Mouse (Mus musculus): ENCODE results near the gene Rmdn3. TPM values are rescaled to one million over a fixed set of nuclear protein-coding genes. Genes with fewer than 3 reads are reported as not detected.

Rmdn3 gene
- polyA plus RNA-seq, 1 experiment from 2014 or later: 34.9 TPM

DNA sequence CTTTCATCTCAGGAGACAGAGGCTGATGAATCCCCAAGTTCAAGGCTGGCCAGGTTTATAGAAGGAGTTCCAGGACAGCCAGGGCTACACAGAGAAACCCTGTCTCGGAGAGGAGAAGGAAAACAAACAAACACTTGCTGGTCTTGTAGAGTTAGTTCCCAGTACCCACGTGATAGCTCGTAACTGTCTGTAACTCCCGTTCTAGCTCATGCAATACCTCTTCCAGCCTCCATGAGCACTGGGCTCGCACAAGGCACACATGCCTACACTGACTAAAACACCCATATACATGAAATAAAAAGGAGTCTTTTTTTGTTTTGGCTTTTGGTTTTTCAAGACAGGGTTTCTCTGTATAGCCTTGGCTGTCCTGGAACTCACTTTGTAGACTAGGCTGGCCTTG, 50.3 kb downstream of the Rmdn3 start:
- H3K36me3 ChIP-seq (ENCODE audit: control insufficient read depth, insufficient read depth, low read length): peaks cover 21% of the 10 kb centered on the region
- H3K9ac ChIP-seq (replicated peaks; ENCODE audit: low read depth, low read length): no peak overlapping the region
- H3K27me3 ChIP-seq (ENCODE audit: control insufficient read depth, insufficient read depth, low read length): no peaks in the 10 kb centered on the region
- no peak for ATAC-seq (ENCODE audit: insufficient number of reproducible peaks, insufficient read depth, low FRiP score, low read depth)
- WGBS: 79% methylated on average over 5 of the region's 5 CpGs
- H3K9me3 ChIP-seq (ENCODE audit: control insufficient read depth, low read depth, low read length): no peaks in the 10 kb centered on the region
- H3K4me3 ChIP-seq (ENCODE audit: low read depth, low read length): no peak overlapping the region
- no peak overlapping the region for H3K4me2 ChIP-seq (replicated peaks; ENCODE audit: low read depth, low read length)
- H3K27ac ChIP-seq (ENCODE audit: low read length): no peak overlapping the region
- no peaks in the 10 kb centered on the region for H3K4me1 ChIP-seq (ENCODE audit: control insufficient read depth, insufficient read depth, low read length)

DNA sequence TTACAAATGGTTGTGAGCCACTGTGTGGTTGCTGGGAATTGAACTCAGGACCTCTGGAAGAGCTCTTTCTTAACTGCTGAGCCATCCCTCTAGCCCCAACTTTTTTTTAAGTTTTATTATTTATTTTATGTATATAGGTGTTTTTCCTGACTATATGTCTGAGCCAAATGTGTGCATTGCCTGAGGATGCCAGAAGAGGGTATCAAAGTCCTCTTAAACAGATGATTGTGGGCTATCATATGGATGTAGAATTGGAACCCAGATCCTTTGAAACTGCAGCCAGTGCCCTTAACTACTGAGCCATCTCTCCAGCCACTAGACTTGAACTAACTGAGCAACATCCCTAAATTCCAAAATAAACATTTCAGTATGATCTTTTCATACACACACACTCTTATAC, 55.3 kb downstream of the Rmdn3 start:
- Histone ChIP-seq H3K4me2 (replicated peaks; ENCODE audit: low read depth, low read length) (no peak overlapping the region), H3K4me1 (ENCODE audit: control insufficient read depth, insufficient read depth, low read length) (no peaks in the 10 kb centered on the region)

More for the DNA sequence above, 55.3 kb downstream of the Rmdn3 start:
- H3K9ac ChIP-seq (replicated peaks; ENCODE audit: low read depth, low read length): no peak overlapping the region
- H3K27ac ChIP-seq (ENCODE audit: low read length): no peak overlapping the region
- ATAC-seq (ENCODE audit: insufficient number of reproducible peaks, insufficient read depth, low FRiP score, low read depth): no peak
- H3K9me3 ChIP-seq (ENCODE audit: control insufficient read depth, low read depth, low read length): no peaks in the 10 kb centered on the region
- no peaks in the 10 kb centered on the region for H3K27me3 ChIP-seq (ENCODE audit: control insufficient read depth, insufficient read depth, low read length)
- H3K36me3 ChIP-seq (ENCODE audit: control insufficient read depth, insufficient read depth, low read length): peaks cover 28% of the 10 kb centered on the region
- no peak overlapping the region for H3K4me3 ChIP-seq (ENCODE audit: low read depth, low read length)

Other genes starting within 250 kb of the Rmdn3 start
- 37.5 and 38.0 TPM in 2 replicates for gene Chst14, start 230.5 kb downstream of the Rmdn3 start, polyA plus RNA-seq (2014; fragmentation: Nextera tagmentation; extraction: Ambion mirVana)
- gene Ccdc32, start 127.6 kb downstream of the Rmdn3 start, polyA plus RNA-seq (2014; fragmentation: Nextera tagmentation; extraction: Ambion mirVana): 22.4 and 23.5 TPM in 2 replicates
- gene Rpusd2, start 122.2 kb downstream of the Rmdn3 start, polyA plus RNA-seq (2014; fragmentation: Nextera tagmentation; extraction: Ambion mirVana): 3.0 and 4.1 TPM in 2 replicates
- gene Knl1, start 109.9 kb downstream of the Rmdn3 start, polyA plus RNA-seq (2014; fragmentation: Nextera tagmentation; extraction: Ambion mirVana): 47.6 and 54.4 TPM in 2 replicates
- gene Rad51, start 44.2 kb downstream of the Rmdn3 start, polyA plus RNA-seq (2014; fragmentation: Nextera tagmentation; extraction: Ambion mirVana): 41.7 and 43.9 TPM in 2 replicates
- 2.7 and 2.9 TPM in 2 replicates for gene Gchfr, start 10.7 kb upstream of the Rmdn3 start, polyA plus RNA-seq (2014; fragmentation: Nextera tagmentation; extraction: Ambion mirVana)
- gene Gm14137, start 17.5 kb upstream of the Rmdn3 start, polyA plus RNA-seq (2014; fragmentation: Nextera tagmentation; extraction: Ambion mirVana): 0.27 and 0.30 TPM in 2 replicates
- gene Zfyve19, start 51.6 kb upstream of the Rmdn3 start, polyA plus RNA-seq (2014; fragmentation: Nextera tagmentation; extraction: Ambion mirVana): 44.3 and 44.4 TPM in 2 replicates
- 18.3 and 19.1 TPM in 2 replicates for gene Dnajc17, start 51.8 kb upstream of the Rmdn3 start, polyA plus RNA-seq (2014; fragmentation: Nextera tagmentation; extraction: Ambion mirVana)
- 0.67 and 1.00 TPM in 2 replicates for gene Ppp1r14d, start 72.9 kb upstream of the Rmdn3 start, polyA plus RNA-seq (2014; fragmentation: Nextera tagmentation; extraction: Ambion mirVana)
- gene Spint1, start 80.3 kb upstream of the Rmdn3 start, polyA plus RNA-seq (2014; fragmentation: Nextera tagmentation; extraction: Ambion mirVana): 51.9 and 55.9 TPM in 2 replicates
- 6.0 and 8.6 TPM in 2 replicates for gene Rhov, start 114.2 kb upstream of the Rmdn3 start, polyA plus RNA-seq (2014; fragmentation: Nextera tagmentation; extraction: Ambion mirVana)
- 10.9 and 12.8 TPM in 2 replicates for gene Vps18, start 131.7 kb upstream of the Rmdn3 start, polyA plus RNA-seq (2014; fragmentation: Nextera tagmentation; extraction: Ambion mirVana)
- gene Dll4, start 168.8 kb upstream of the Rmdn3 start, polyA plus RNA-seq (2014; fragmentation: Nextera tagmentation; extraction: Ambion mirVana): 5.6 and 6.9 TPM in 2 replicates
- gene Chac1, start 194.2 kb upstream of the Rmdn3 start, polyA plus RNA-seq (2014; fragmentation: Nextera tagmentation; extraction: Ambion mirVana): 0.20 TPM in 2 replicates

Data from stomach, embryonic 14.5 days (tissue).